Mouse (Mus musculus) E14TG2a.4 (cell line): Measurements from ENCODE around the gene Ccdc137.

Experiments used
- CTCF ChIP-seq: conservative IDR thresholded peaks from 2 replicates; pipeline ENCODE4 v1.5.1; 2014; ENCODE audit warnings: low read length
- NANOG ChIP-seq: IDR thresholded peaks from 2 replicates; pipeline ENCODE4 v1.6.1; 2014; ENCODE audit warnings: borderline replicate concordance, low read length, mixed read lengths
- POU5F1 ChIP-seq: IDR thresholded peaks from 2 replicates; pipeline ENCODE4 v1.6.1; 2014; ENCODE audit warnings: low read length, borderline replicate concordance

GRCm38 (mm10) chr11:120507611-120508289 is 49.8 kb downstream of the Ccdc137 start:
- no peak for TF ChIP-seq CTCF
- TF ChIP-seq POU5F1: no peak
- no peak for TF ChIP-seq NANOG
